Mouse (Mus musculus) MN1 (cell line): ENCODE results near the gene Igfbp7.
"Not testable (repeated sequence)": the region's sequence is repeated elsewhere in the genome, so short reads cannot be mapped to it uniquely, and the experiment has no call there.

Experiments
- DNase-seq: peaks from one replicate; pipeline ENCODE4 v3.0.0-alpha.2; 2016; ENCODE audit warnings: low spot score

The Igfbp7 gene

DNA sequence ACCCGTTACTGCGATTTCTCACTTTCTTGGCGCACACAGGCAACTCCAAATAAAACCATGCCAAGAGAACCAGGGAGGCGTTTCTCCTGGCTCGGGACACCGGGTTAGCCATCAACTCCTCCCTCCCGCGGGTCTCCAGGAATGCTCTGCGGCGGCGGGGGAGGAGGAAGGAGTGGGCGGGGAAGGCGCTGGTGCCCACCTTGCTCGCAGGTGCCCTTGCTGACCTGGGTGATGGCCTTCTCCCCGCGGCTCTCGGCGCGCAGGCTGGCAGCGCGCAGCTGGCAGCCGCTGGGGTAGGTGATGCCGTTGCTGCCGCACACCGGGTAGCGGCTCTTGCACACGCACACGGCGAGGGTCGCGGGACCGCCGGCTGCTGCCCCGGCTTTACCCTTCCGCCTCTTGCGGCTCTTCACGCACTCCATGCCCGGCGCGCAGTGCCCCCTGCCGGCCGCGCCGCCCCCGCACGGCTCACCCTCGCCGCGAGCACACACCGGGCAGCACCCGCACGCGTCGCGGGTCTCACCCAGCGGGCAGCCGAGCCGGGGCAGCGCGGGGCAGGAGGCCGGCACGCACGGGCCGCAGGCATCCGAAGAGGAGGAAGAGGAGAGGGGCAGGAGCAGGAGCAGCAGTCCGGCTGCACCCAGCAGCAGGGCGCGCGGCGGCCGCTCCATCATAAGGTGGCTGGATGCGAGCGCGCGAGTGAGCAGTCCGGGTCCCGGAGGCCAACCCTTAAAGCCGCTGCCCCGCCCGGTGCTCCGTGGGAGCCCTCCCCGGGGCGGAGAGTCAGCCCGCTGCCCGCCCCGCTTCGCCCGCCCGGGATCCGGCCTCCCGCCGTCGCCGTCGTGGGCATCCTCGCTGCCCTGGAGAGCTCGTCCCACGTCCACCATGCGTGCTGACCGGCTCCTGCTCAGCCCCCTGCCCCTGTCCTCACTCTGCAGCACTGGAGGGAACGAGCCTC, at the start of gene Igfbp7:
Gene Igfbp7, minus strand, starts transcription at position 701 of the 958 bp plus-strand sequence.
- peak; percentile 81 for DNase-seq

DNA sequence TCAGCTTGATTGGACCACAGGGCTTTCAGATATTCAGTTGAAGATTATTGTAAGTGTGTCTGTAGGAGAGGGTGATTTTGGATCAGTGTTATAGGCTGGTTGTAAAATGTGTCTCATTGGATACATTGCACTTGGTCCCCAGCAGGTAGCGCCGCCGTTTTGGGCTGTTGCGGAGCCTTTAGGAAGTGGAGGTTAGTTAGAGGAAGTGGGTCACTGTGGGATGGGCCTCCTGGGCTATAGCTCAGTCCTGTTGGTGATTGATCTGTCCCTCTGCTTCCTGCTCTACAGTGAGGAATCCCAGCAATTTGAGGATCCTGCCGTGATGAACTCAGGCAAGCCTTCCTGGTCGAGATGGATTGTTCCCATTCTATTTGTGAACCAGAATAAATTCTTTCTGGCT, 44.3 kb upstream of the Igfbp7 start:
- no peak for DNase-seq

DNA sequence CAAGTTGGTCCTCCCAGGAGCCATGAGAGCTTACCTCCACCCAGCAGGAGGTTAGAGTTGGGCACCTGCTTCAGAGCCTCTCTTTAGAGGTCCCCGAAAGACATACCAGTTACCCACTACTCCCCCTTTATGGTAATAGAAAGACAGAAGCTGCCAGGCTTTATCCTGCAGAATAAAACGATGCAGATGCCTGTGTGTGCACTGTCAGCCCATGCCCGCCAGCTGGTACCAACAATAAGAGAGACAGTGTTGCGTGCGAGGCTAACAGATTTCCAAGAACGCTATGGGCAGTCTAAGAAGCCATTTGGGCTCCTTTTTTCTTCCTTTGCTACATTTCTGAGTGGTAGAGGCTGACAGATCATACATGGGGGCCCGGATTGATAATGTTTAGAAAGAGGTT, 41.7 kb upstream of the Igfbp7 start:
- no peak for DNase-seq

DNA sequence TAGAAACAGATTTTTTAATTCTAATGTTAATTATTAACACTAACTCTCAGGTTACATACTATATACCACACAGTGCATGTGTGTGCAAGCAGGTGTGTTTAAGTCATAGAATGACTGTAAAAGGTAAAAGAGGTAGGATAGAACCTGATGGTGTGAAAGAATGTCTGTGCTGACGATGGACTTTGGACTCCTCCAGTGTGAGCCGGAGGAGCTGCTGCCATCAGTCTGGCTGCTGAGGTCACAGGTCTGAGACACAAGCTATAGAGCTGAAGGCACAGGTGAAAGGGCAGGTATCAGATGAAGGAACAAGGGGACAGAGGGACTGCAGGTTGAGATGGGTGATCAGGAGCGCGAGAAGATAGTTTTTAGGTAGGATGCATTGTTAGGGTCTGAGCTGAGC, 37.6 kb upstream of the Igfbp7 start:
- no peak for DNase-seq

DNA sequence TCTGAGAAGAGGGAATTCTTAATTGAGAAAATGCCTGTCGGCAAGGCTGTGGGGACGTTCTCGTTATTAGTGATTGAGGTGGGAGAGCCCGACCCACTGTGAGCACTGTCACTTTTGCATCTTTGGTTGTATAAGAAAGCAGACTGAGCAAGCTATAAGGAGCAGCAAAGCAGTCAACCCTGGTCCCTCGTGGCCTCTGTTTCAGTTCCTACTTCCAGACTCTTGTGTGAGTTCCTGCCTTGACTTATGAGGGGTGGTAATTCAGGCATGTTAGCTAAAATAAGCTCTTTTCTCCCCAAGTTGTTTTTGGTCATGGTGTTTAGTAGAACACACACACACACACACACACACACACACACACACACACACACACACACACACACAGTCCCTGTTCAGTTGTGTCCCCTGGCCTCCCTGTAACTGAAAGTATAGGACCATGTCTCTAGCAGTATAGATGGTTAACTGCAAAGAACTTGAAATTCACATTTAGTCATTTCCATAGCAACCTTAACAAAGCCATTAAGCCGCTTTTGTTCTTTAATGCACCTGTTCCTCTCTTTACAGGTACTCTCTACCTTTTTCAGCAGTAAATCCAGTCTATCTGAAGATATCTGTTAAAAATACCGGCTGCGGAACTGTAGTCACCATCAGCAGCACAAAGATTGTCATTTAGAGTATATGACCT, 36.2 kb upstream of the Igfbp7 start:
- DNase-seq, result no peak

DNA sequence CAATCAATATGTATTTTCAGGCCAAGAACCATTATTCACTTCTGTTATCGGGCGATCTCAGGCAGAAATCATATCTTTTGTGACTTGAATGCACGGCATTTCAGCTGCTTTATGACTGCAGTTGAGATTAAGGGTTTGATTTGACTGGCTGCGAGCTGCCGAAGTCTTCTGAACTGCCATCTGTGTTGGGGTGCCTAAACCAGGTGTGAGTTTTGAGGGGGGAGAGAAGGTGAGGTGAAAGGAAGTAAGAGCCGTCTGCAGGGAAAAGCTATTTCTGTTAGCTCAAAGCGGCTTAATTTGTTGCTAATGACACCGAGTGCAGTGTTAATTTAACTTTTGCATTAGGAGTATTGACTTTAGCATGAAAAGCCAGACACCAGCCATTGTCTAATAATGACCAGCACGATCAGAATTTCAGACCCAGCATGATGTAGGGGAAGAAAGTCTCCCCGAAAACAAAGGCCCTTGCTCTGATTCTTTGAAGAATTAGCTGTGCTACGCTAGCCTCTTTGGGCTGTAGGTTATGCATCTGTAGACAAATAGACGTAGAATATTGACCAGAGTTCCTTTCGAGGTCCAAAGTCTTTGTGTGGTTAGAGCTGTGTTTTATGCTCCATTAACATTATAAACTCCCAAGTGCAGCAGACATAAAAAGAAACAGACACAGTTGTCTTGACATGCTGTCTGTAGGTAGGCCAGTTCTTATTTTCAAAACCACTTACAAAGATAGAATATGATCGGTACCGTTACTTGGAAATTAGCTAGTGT, 35.2 kb upstream of the Igfbp7 start:
- DNase-seq, result no peak

DNA sequence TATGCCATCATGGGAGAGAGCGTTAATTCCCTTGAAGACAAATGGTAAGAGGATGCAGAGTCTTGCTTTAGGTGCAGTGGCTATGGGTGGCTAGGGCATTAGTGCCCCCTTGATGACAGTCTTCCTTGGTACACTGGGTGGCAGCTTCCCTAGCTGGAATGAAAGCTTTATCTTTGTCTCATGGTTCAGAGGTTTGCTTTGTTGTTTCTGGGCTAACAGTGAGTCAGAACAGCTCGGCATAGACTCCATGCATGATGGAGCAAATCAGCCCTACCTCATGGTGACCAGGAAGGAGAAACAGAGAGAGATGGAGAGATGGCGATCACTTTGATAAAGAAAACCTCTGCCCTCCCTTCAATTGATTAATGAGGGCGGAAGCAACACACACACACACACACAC, 28.5 kb upstream of the Igfbp7 start:
- DNase-seq, result no peak

DNA sequence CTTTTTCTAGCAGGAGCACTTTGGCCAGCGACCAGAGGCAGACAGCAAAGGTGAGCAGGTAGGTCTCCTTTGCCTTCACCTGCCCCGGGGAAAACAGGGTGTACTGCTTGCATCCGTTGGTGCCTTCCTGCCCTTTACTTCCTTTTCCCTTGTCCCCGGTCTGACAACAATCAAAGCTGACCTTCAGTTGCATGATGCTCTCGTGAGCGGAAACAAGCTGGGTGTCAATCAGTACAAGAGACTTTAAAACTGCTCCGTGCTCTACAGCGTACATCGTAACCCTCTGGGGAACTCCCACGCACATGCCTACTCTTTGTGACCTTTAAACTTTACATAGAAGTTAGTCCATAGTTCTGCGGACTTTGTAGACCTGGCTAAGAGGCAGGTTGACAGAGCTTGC, 26.2 kb upstream of the Igfbp7 start:
- DNase-seq, result no peak

DNA sequence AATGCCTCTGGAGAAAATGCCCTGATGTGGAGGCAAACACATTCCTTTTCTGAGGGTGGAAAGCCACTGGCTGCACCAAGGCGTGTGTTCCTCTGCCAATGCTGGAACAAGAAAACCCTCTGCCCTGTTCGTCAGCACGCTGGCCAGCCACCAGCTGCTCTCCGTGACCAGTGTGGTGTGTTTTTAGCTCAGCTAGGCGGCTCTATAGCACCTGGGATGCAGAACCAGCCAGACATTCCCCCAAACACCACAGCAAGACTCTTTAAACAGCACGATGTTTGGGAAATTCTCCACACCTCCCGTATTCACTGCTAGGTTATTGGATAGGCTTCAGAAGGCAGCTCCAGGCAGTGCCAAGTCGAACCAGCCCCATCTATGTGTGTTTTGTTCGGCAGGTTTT, 25.7 kb upstream of the Igfbp7 start:
- DNase-seq, result no peak

DNA sequence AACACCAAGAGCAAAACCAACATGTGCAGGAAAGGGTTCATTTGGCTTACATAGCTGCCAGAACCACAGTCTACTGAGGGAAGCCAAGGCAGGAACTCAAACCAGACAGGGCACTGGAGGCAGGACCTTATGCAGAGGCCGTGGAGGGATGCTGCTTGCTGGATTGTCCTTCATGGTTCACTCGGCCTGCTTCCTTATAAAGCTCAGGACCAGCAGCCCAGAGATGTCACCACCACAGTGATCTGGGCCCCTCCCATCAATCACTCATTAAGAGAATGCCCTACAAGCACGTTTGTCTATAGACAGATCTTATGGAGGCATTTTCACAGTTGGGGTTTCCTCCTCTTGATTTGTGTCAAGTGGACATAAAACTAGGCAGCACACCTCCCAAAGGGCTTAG, 25.3 kb upstream of the Igfbp7 start:
- DNase-seq, result no peak

DNA sequence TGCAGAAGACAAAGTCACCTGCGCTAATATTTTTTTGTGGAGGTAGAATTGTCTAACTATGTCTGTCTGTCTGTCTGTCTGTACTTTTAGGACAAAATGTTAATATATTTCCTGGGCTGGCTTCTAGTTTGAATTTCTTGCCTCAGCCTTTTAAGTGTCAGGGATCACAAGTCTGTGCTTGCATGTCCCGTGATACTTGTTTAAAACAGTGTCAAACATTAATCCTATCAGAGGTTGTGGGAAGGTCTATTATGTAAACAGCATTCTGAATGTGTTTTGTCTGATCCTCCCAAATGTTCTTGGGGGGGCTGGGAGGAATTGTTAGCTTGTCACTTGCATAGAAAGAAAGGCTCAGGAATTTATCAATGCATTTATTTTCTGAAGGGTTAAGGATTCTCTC, 24.6 kb upstream of the Igfbp7 start:
- no peak for DNase-seq

DNA sequence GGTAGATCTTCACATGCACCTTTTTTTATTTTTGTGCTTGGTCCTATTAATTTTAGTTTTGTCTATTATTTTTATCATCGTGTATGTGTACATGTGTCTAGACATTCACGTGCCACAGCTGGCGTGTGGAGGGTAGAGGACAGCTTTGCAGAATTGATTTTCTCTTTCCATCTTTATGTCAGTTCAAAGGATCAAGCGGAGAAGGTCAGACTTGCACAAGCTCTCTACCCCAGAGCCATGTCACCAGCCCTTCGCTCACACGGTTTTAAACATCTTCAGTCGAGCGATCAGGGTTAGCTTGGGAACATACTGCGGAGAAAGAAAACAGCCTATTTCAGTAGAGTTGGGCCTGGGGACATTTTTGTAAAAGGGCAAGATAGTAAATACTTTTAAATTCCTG, 23.2 kb upstream of the Igfbp7 start:
- DNase-seq, result no peak

DNA sequence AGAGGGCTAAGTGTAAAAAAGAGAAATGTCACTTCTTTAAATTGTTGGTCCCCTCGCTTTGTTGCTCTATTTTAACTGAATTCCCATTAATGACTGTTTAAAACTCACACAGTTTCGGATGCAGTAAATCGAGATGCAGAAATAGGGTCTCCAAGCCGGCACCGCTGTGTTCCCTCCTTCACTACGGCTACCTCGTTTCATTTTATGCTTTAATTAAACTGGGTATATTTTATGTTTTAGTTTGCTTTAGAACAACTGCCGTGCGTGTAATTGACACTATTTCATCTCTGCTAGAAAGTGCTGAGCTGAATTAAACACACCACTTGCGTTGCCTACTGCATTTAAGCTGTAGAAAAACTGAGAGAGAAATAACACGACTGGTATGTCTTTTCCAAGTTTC, 22.6 kb upstream of the Igfbp7 start:
- DNase-seq, result no peak

DNA sequence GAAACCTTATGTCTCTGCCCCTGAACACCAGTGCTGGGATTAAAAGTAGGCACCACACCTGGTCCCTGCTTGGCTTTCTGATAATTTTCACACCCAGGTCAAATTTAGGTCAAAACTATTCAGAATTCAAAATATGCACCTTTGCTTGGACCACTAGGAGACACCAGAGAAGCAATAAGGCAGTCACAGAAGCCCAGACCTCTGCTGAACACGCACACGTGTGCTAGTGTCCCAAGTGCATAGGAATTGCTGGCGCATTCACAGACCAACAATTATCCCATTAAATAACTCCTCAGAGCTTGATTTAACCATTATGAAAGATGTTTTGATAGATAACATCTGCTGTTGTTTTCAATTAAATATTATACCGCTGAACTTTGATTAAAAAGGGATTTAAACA, 22.2 kb upstream of the Igfbp7 start:
- no peak for DNase-seq

DNA sequence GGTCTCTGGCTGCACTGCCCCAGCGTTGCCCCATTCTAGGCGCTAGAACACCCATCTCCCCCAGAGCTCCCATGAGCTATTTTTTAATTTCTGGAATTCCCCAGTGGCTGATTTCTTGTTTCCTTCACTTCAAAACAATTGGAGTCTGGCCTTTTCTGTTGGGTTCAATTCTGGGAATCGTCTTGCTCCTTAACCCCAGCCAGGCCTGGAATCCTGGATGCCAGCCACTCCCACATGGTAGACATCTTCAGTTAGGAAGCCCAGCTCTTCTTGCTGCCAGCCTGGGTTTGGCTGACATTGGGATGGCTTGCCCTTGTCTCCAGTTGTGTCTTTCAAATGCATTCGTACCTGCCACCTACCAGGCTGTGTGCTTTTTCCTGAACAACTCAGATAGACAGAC, 20.7 kb upstream of the Igfbp7 start:
- no peak for DNase-seq

DNA sequence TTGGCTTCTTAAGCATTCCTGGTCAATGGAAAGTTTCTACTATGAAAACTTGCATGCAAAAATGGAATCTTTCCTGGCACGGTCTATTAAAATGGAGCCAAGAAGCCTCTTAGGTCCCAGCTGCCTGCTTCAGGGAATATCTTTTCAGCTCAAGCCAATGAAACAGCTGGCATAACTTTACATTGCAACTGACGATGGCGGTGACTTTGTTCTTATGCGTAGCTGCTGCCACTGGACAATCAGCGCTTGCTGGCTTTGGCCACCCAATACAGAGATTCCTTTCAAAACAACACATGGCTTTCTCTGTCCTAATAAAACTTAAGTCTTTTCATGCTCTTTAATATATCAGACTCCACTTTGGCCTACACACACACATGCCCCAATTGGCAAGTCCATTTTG, 20.1 kb upstream of the Igfbp7 start:
- DNase-seq, result no peak

DNA sequence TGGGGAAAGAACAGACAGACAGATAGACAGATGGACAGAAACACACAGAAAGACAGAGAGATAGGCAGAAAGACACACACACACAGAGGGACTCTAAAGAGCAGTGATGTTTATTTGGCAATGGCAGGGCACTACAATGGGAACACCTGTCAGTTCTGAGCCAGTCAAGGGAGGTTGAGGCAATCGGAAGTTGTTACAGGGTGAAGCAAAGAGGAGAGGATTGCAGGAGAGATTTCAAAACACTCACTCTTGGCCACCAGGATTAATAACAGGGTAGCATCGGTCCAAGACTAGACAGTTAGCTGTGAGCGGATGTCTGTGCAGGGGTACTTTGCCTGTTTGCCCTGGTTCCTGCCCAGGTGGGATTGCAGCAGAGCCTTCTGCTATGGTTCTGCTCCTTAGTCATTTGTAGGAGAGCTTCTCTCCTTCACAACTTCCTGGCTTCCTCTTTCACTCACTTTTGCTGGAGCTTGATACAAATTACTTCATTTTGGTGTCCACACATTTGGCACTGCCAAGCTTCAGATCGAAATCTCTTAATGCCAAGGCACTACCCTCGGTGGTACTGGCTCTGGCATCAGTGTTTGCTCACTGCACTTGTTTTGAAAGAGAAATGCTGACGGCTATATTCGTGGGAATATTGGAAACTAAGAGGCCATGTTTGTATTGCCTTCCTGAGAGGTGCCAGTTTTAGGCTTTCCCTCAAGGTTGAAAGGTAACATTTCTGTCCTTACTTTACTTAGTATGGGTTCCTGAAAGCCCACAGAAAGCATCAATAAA, 18.1 kb upstream of the Igfbp7 start:
- no peak for DNase-seq

DNA sequence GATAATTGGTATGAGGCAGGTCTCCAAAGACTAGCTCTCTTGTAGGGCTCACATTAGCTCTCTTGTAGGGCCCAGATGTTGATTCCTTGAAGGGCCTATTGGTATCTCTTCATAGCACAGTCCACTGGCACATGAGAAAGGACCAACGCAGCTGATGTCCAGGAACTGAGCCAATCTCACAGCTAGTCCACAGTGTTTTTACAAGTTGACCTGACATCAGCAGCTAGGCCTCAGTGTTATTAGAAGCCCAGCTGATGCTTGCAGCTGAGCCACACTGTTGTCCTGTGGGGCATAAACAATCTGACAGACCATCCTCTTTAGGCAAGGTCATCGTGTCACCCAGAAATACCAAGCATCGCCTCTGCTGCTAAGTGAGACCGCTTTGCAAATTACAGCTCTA, 11.7 kb upstream of the Igfbp7 start:
- DNase-seq, result not testable (repeated sequence)

DNA sequence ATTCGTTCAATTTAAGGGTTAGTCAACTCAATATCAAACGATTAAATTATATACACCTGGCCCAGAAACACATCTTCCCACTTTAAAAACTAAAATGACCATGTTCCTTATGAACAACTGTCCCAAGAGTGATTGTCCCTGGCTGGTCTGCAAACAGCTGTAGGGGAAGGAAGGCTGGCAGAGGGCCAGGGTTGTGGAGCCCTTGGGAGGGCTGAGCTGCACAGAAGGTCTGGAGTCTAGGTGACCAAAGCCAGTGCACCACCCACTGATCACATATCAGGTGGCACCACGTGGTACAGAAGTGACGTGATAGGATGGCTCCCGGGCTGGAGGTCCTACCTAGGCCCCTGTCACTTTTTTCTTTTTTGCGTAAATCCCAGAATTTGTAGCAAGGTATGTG, 8.2 kb upstream of the Igfbp7 start:
- DNase-seq, result no peak

DNA sequence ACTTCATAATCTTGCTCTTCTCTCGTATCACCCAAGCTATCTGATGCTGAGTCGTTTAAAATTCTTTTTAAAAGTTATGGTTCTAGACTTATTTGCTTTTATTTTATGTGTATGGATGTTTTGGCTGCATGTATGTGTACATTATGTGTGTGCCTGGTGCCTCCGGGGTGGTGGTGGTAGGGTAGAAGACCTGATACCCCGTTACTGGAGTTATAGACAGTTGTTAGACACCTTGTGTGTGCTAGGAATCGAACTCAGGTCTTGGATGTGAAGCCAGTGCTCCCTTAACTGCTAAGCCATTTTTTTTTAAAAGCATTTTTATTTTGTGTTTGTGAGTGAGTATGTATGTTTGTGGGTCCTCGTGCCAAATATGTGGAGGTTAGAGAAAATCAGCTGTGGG, 689 bp upstream of the Igfbp7 start:
- DNase-seq, result no peak

DNA sequence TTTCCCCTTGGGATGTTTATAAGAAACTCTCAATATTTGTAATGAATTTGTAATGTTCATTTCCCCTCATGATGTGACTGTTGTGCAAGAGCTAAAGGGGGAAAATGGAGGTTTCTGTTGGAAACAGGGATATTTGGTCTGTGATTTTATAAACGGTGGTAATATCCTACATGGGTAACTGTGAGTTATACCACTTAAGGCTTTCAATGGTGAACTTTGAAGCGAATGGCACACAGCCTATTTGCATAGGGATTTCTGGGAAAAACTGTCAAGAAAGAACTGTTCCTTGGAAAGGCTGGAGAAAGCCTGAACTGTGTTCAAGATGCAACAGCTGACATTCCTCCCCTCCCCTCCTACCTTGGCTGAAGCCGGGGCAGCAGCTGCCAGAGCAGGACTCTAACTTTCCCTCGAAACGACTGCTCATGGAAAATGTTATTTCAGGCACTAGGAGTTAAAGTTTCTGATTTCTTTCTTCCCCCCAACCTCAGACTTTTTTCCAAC, 1.4 kb downstream of the Igfbp7 start:
- no peak for DNase-seq
